Mouse (Mus musculus) stomach, embryonic 16.5 days (tissue): Measurements from ENCODE around the gene Ppp1r12b. TPM values are rescaled to one million over a fixed set of nuclear protein-coding genes. Genes with fewer than 3 reads are reported as not detected.

Source experiments
- ATAC-seq: fragments of 200-750 bp; cut with Nextera tagmentation; 2 replicates; pipeline ENCODE4 v1.8.0; 2017; ENCODE audit warnings: moderate number of reproducible peaks, moderate TSS enrichment; ENCODE audit not compliant: insufficient read depth, low FRiP score
- H3K27ac ChIP-seq: fragments of 300-500 bp; sonication (generic); 2 replicates; pipeline ENCODE4 v1.5.1; 2014; ENCODE audit warnings: low read length
- H3K27me3 ChIP-seq: fragments of 300-500 bp; sonication (generic); 2 replicates; pipeline ENCODE4 v1.6.1; 2014; ENCODE audit warnings: low read length, control low read depth, mixed read lengths; ENCODE audit not compliant: control insufficient read depth, insufficient read depth
- H3K36me3 ChIP-seq: fragments of 300-500 bp; sonication (generic); 2 replicates; pipeline ENCODE4 v1.6.1; 2014; ENCODE audit warnings: low read length; ENCODE audit not compliant: control insufficient read depth, insufficient read depth
- H3K4me1 ChIP-seq: fragments of 300-500 bp; sonication (generic); 2 replicates; pipeline ENCODE4 v1.6.1; 2014; ENCODE audit warnings: low read length, control low read depth, mixed read lengths; ENCODE audit not compliant: control insufficient read depth, insufficient read depth
- H3K4me2 ChIP-seq: fragments of 300-500 bp; sonication (generic); 2 replicates; pipeline ENCODE4 v1.6.1; 2014; ENCODE audit warnings: low read depth, low read length, mixed read lengths
- H3K4me3 ChIP-seq: fragments of 300-500 bp; sonication (generic); replicated peaks from 2 replicates; pipeline ENCODE4 v1.5.1; 2014; ENCODE audit warnings: mild to moderate bottlenecking, low read length
- H3K9ac ChIP-seq: fragments of 300-500 bp; sonication (generic); 2 replicates; pipeline ENCODE4 v1.6.1; 2014; ENCODE audit warnings: low read length
- H3K9me3 ChIP-seq: fragments of 300-500 bp; sonication (generic); replicated peaks from 2 replicates; pipeline ENCODE4 v1.6.1; 2016; ENCODE audit warnings: low read length, control low read depth; ENCODE audit not compliant: control insufficient read depth
- WGBS: fragments of 180-500 bp; shearing (Covaris S2); extraction: QIAGEN DNeasy Blood & Tissue Kit; methylation state at CpG from one replicate; pipeline ENCODE4 v1.1.7; 2014; 5-methylcytosine and 5-hydroxymethylcytosine counted together
- polyA plus RNA-seq: library from polyadenylated mRNA; unstranded; fragments of >200 nt; fragmentation: Nextera tagmentation; extraction: Ambion mirVana; gene quantifications from 2 replicates; pipeline ENCODE4 v1.2.1, GENCODE M21; 2015

Gene Ppp1r12b
- polyA plus RNA-seq, 1 experiment from 2014 or later, result 24.5 TPM

- peaks cover 5% of the 10 kb centered on the region; the same call in 1 of the 2 replicates for H3K9me3 ChIP-seq
- no peaks in the 10 kb centered on the region for H3K4me1 ChIP-seq
- no peak overlapping the region for H3K4me3 ChIP-seq
- peak; percentile 76; the same call in 1 of the 2 replicates for ATAC-seq
- H3K9ac ChIP-seq, result no peak overlapping the region
- H3K36me3 ChIP-seq, result no peaks in the 10 kb centered on the region
- WGBS, result 62% methylated on average over 5 of the region's 5 CpGs
- peak overlapping the region; percentile 33 for H3K27ac ChIP-seq
- no peak overlapping the region for H3K4me2 ChIP-seq
- no peaks in the 10 kb centered on the region for H3K27me3 ChIP-seq
These were observed 222.1 kb downstream of the Ppp1r12b start for GRCm38 (mm10) chr1:134733659-134734058.

DNA sequence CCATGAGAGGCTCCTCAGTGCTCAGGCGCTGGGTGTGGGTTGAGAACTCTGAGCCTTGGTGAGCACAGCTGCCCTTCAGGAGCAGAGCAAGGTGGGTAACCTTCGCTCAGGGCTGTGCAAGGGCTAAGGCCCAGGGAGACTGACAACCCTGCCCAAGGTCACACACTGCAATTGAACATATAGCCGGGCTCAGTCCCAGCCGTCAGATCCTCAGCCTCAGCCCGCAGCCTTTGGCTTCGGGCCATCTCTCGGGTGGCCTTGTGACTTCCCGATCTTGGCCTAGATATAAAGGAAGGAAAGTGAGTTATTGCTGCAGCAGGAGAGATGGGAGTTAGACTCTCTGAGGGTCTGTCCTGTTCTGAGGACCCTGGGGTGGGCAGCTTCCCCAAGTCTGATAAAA lies 228.5 kb downstream of the Ppp1r12b start:
- Histone ChIP-seq H3K4me1 (peaks cover 21% of the 10 kb centered on the region), H3K27me3 (no peaks in the 10 kb centered on the region), H3K9ac (0 out of 2 replicates have a peak overlapping the region, but pooled peaks have one; percentile 1), H3K4me2 (no peak overlapping the region), H3K27ac (no peak overlapping the region), H3K4me3 (no peak overlapping the region), H3K9me3 (0 out of 2 replicates have a peak, but pooled peaks cover under 1% of the 10 kb centered on the region), H3K36me3 (no peaks in the 10 kb centered on the region)
- WGBS, result 47% methylated on average over 8 of the region's 8 CpGs
- ATAC-seq, result peak; percentile 18; the same call in 1 of the 2 replicates

DNA sequence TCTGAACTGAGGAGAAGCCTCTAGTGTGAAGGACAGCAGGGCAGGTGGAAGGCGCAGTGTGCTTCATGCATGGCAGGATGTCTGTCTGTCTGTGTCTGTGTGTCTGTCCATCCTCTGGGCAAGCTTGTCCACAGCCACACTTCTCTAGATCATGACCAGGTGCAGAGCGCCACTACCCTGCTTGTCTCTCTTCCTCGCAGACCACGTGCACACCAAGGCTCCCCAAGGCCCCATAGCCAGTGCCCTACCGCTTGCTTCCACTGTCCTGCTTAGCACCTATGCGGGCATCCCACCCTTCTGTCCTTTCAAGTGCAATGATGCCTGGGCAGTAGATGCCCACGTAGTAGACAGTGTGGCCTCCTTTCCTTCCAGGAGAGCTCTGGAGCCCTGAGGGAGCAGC lies 229.3 kb downstream of the Ppp1r12b start:
- no peak overlapping the region for H3K4me2 ChIP-seq
- H3K36me3 ChIP-seq, result no peaks in the 10 kb centered on the region
- WGBS, result 90% methylated on average over 7 of the region's 7 CpGs
- H3K4me1 ChIP-seq, result peaks cover 21% of the 10 kb centered on the region
- 0 out of 2 replicates have a peak overlapping the region, but pooled peaks have one; percentile 8 for H3K9ac ChIP-seq
- H3K27me3 ChIP-seq, result no peaks in the 10 kb centered on the region
- ATAC-seq, result no peak
- no peak overlapping the region for H3K4me3 ChIP-seq
- H3K9me3 ChIP-seq, result no peaks in the 10 kb centered on the region
- no peak overlapping the region for H3K27ac ChIP-seq

DNA sequence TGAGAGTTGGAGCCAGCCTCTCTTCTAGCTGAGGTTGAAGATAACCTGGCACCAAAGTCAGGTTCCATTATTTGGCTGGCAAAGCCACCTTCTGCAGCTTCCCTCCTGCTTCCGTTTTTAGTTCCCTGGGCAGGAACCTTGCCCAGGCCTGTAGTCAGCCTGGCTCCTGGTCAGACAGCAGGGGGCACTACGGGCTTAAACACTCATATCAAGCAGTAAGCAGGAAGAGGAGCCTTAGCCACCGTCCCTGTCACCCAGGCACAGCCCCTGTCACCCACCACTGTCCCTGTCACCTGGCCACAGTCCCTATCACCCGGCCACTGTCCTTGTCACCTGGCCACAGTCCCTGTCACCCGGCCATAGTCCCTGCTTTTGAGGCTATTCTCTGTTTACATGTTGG lies 230.5 kb downstream of the Ppp1r12b start:
- Histone ChIP-seq H3K27me3 (no peaks in the 10 kb centered on the region), H3K9me3 (no peaks in the 10 kb centered on the region), H3K4me3 (no peak overlapping the region), H3K4me2 (no peak overlapping the region), H3K27ac (no peak overlapping the region), H3K4me1 (peaks cover 21% of the 10 kb centered on the region), H3K36me3 (no peaks in the 10 kb centered on the region), H3K9ac (no peak overlapping the region)
- no peak for ATAC-seq
- WGBS, result 45% methylated on average over 5 of the region's 5 CpGs

- no peak overlapping the region for H3K9ac ChIP-seq
- no peaks in the 10 kb centered on the region for H3K27me3 ChIP-seq
- H3K27ac ChIP-seq, result no peak overlapping the region
- peaks cover 14% of the 10 kb centered on the region for H3K4me1 ChIP-seq
- WGBS, result 85% methylated on average over 7 of the region's 7 CpGs
- H3K9me3 ChIP-seq, result no peaks in the 10 kb centered on the region
- no peak overlapping the region for H3K4me3 ChIP-seq
- ATAC-seq, result no peak
- no peaks in the 10 kb centered on the region for H3K36me3 ChIP-seq
- H3K4me2 ChIP-seq, result no peak overlapping the region
These were observed 232.9 kb downstream of the Ppp1r12b start for GRCm38 (mm10) chr1:134722891-134723290.

- 76% methylated on average over 5 of the region's 5 CpGs for WGBS
- H3K9ac ChIP-seq, result no peak overlapping the region
- H3K27me3 ChIP-seq, result no peaks in the 10 kb centered on the region
- no peaks in the 10 kb centered on the region for H3K9me3 ChIP-seq
- no peak overlapping the region for H3K27ac ChIP-seq
- H3K36me3 ChIP-seq, result no peaks in the 10 kb centered on the region
- H3K4me2 ChIP-seq, result no peak overlapping the region
- peaks cover under 1% of the 10 kb centered on the region; the same call in 1 of the 2 replicates for H3K4me1 ChIP-seq
- ATAC-seq, result no peak
- H3K4me3 ChIP-seq, result no peak overlapping the region
These were observed 234.3 kb downstream of the Ppp1r12b start for GRCm38 (mm10) chr1:134721486-134721885.

DNA sequence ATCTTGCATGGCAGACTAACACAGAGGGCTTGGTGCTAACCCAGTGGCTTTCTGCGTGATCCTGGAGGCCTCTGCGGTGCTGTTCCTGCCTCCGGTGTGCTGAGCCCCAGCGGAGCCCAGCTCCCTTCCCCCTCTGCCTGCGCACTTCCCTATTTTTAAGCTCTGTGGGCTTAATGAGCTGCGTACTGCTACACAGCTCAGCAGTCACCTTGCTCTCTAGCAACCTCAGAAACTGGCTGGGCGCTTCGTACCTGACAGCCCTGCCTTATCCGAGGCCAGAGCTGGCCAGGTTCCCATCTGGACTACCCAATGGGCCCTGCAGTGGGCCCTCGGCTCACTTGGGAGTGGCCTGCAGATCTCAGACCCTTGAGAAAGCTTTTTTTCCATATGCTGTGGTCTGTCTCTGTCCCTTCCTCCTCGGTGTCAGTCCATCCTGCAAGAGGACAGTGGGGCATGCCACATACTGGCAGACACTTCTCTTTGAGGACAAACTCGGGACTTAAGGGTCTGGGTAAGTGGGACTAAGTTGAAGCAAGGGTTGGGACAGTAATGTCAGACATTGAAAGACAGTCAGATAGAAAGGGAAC lies 235.9 kb downstream of the Ppp1r12b start:
- no peak overlapping the region for H3K4me3 ChIP-seq
- H3K4me1 ChIP-seq, result no peaks in the 10 kb centered on the region
- no peaks in the 10 kb centered on the region for H3K36me3 ChIP-seq
- 68% methylated on average over 12 of the region's 12 CpGs for WGBS
- no peak overlapping the region for H3K4me2 ChIP-seq
- H3K9me3 ChIP-seq, result no peaks in the 10 kb centered on the region
- no peak overlapping the region for H3K9ac ChIP-seq
- no peaks in the 10 kb centered on the region for H3K27me3 ChIP-seq
- no peak overlapping the region for H3K27ac ChIP-seq
- ATAC-seq, result no peak

GRCm38 (mm10) chr1:134715092-134715491 lies 240.7 kb downstream of the Ppp1r12b start:
- WGBS, result 67% methylated on average over 5 of the region's 5 CpGs
- Histone ChIP-seq H3K27me3 (no peaks in the 10 kb centered on the region; the same call in 1 of the 2 replicates), H3K27ac (no peak overlapping the region), H3K9me3 (no peaks in the 10 kb centered on the region), H3K4me3 (no peak overlapping the region), H3K36me3 (no peaks in the 10 kb centered on the region), H3K4me2 (no peak overlapping the region), H3K9ac (no peak overlapping the region), H3K4me1 (no peaks in the 10 kb centered on the region)
- ATAC-seq, result no peak

GRCm38 (mm10) chr1:134714166-134714565 lies 241.6 kb downstream of the Ppp1r12b start:
- no peaks in the 10 kb centered on the region for H3K9me3 ChIP-seq
- peaks cover 4% of the 10 kb centered on the region for H3K4me1 ChIP-seq
- no peak overlapping the region for H3K9ac ChIP-seq
- no peaks in the 10 kb centered on the region; the same call in 1 of the 2 replicates for H3K27me3 ChIP-seq
- 58% methylated on average over 8 of the region's 8 CpGs for WGBS
- H3K4me3 ChIP-seq, result no peak overlapping the region
- no peak overlapping the region for H3K4me2 ChIP-seq
- H3K27ac ChIP-seq, result no peak overlapping the region
- no peak for ATAC-seq
- no peaks in the 10 kb centered on the region for H3K36me3 ChIP-seq
